Mouse (Mus musculus): ENCODE measurements around the gene Slc8a2.

DNA sequence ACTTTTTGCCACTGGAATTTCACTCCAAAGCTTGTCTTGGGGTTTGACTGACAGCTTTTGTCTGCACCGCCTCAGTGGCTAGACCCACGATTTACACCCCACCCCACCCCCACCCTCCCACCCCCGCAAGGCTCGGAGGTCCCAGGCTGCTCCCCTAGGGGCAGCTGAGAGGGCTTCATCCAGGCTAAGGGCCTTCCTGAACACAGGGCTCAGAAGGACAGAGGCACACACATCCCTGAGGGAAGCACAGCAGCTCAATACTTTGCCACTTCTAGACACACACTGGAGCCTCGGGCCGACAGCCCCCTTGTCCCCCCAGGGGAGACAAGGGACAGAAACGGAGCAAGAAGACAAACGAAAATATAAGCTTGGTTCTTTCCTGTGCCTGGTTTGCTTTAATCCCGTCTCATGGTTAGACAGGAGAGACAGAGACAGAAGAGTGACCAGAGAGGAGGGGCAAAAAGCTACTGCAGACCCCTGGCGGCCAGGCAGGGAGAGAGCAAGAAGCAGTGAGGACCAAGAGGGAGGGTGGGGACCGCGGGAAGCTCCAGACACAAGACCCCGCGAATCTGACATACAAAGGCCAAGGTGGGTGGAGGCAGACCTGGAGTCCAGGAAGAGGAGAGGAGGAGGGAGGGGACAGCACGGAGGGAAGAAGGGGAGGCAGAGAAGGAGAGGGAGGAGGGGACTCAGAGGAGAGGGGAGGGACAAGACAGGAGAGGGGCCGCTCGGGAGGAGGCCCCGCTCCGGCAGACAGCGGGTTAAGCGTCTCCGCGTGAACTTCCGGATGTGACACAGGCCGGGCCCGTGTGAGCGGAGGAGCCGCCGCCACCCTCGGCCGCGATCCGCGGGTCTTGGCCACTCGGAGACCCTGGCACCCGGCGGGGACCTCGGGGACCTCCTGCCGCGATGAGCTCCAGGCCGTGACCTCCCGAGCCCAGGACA, 45.2 kb downstream of the Slc8a2 start, which contains the start of gene Meis3:
- TF ChIP-seq CTCF (IDR thresholded peaks at IDR 0.05; ENCODE audit: control insufficient read depth, insufficient read depth, insufficient read length) (no peak), CEBPB (IDR thresholded peaks at IDR 0.05; ENCODE audit: low read depth) (no peak), MYOD1 (IDR thresholded peaks at IDR 0.05; ENCODE audit: control insufficient read depth, insufficient read length, low read depth) (no peak)

All from C2C12 (cell line).